Mouse (Mus musculus) ES-Bruce4 (cell line): ENCODE data around the gene Ift122. TPM values are rescaled to one million over a fixed set of nuclear protein-coding genes. Genes with fewer than 3 reads are reported as not detected.
"Not testable (repeated sequence)": the region's sequence is repeated elsewhere in the genome, so short reads cannot be mapped to it uniquely, and the experiment has no call there.

Experiments used
- H3K27ac ChIP-seq: 2 replicates; pipeline ENCODE4 v1.5.1; 2012; ENCODE audit warnings: low read length, inconsistent platforms; ENCODE audit not compliant: insufficient read depth
- H3K27me3 ChIP-seq: 2 replicates; pipeline ENCODE4 v1.6.1; 2012; ENCODE audit warnings: mild to moderate bottlenecking, low read length, inconsistent platforms; ENCODE audit not compliant: control insufficient read depth, poor library complexity, insufficient read depth, severe bottlenecking
- H3K36me3 ChIP-seq: 2 replicates; pipeline ENCODE4 v1.6.1; 2012; ENCODE audit warnings: inconsistent platforms, mild to moderate bottlenecking, low read length, moderate library complexity; ENCODE audit not compliant: control insufficient read depth, poor library complexity, insufficient read depth, severe bottlenecking
- H3K4me1 ChIP-seq: one replicate; pipeline ENCODE4 v1.8.1; 2011; ENCODE audit warnings: low read length; ENCODE audit not compliant: control insufficient read depth, insufficient read depth
- H3K4me3 ChIP-seq: 2 replicates; pipeline ENCODE4 v1.5.1; 2011; ENCODE audit warnings: low read depth, mild to moderate bottlenecking, low read length
- H3K9ac ChIP-seq: 2 replicates; pipeline ENCODE4 v1.6.1; 2012; ENCODE audit warnings: low read depth, mild to moderate bottlenecking, inconsistent platforms; ENCODE audit not compliant: poor library complexity, severe bottlenecking
- H3K9me3 ChIP-seq: replicated peaks from 2 replicates; pipeline ENCODE4 v1.6.1; 2012; ENCODE audit warnings: mild to moderate bottlenecking, low read length, inconsistent platforms; ENCODE audit not compliant: control insufficient read depth, poor library complexity, insufficient read depth, severe bottlenecking
- CTCF ChIP-seq: IDR thresholded peaks from one replicate; pipeline ENCODE4 v1.8.1; 2011; ENCODE audit warnings: low read depth, low read length
- EP300 ChIP-seq: IDR thresholded peaks from 2 replicates; pipeline ENCODE4 v1.6.1; 2011; ENCODE audit warnings: low read depth, low read length; ENCODE audit not compliant: insufficient read depth
- POLR2A ChIP-seq: IDR thresholded peaks from one replicate; pipeline ENCODE4 v1.8.1; 2011; ENCODE audit warnings: low read length; ENCODE audit not compliant: insufficient read depth
- polyA plus RNA-seq: library from polyadenylated mRNA; stranded (reverse); fragments of >200 nt; gene quantifications from 2 replicates; pipeline ENCODE4 v1.2.4, GENCODE M21; 2011; ENCODE audit warnings: low read depth; ENCODE audit not compliant: missing spikeins, insufficient read depth, insufficient read length

The Ift122 gene
- polyA plus RNA-seq, 1 experiment: 17.1 TPM

DNA sequence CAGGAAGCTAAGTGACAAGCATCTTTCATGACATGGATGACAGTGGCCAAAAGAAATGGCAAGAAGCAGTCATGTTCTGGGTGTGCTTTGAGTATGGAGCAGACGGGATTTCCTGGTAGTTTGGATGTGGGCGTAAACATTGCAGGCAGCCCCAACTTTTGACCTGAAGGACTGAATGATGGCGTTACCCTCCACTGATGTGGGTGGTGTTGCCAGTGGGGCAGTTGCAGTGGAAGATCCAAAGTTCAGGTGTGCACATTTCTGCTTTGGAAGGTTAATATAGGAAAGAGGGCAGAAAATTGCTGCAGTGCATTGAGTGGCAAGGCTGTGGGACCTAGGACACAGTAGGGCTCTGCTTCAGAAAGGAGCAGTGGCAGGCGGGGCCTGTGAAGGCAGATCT is 12.0 kb downstream of the Ift122 start:
- no peak for TF ChIP-seq POLR2A
- TF ChIP-seq EP300: no peak
- no peak for TF ChIP-seq CTCF
- Histone ChIP-seq H3K4me3 (no peak overlapping the region), H3K27me3 (no peaks in the 10 kb centered on the region), H3K36me3 (no peaks in the 10 kb centered on the region), H3K9ac (no peak overlapping the region), H3K4me1 (no peaks in the 10 kb centered on the region), H3K27ac (no peak overlapping the region), H3K9me3 (no peaks in the 10 kb centered on the region)

- H3K27me3 ChIP-seq, H3K36me3 ChIP-seq, H3K27ac ChIP-seq, H3K4me1 ChIP-seq, H3K9ac ChIP-seq, H3K4me3 ChIP-seq, H3K9me3 ChIP-seq: not testable (repeated sequence)
Observed at GRCm38 (mm10) chr6:115867157-115867556, 13.9 kb downstream of the Ift122 start.

DNA sequence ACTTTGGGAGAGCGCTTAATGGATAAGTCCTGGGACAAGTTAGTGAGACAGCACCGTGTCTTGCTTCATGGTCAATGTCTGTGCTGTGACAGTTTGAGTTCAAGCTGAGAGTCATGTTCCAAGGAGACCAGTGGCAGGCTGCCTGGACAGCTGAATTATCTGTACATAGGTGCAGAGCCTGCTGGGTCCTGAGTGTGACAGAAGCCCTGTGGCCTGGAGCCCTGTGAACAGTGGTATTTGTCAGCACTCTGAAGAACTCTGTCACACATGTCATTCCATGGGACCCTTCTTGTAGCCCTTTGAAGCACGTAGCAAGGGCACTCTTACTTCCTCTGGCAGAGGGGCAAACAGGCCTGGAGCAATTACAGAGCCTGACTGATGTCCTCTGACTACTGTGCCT is 18.0 kb downstream of the Ift122 start:
- not testable (repeated sequence) for H3K9ac ChIP-seq, H3K27me3 ChIP-seq, H3K4me1 ChIP-seq, H3K36me3 ChIP-seq, H3K27ac ChIP-seq, H3K4me3 ChIP-seq, H3K9me3 ChIP-seq

DNA sequence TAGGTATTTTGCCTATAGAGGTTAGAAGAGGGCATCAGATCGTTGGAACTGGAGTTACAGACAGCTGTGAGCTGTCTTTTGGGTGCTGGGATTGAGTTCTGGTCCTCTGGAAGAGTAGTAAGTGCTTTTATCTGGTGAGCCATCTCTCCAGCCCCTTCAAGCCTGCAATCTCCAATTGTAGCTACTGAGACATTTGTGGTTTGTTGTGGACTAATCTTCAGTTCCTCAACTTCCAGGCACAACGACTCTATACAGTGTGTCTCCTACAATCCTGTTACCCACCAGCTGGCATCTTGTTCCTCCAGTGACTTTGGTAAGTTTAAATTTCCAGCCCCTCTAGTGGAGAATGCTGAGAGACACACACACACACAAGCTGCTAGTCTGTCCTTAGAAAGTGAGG is 24.0 kb downstream of the Ift122 start:
- Histone ChIP-seq H3K4me1 (no peaks in the 10 kb centered on the region), H3K9me3 (no peaks in the 10 kb centered on the region), H3K9ac (no peak overlapping the region), H3K36me3 (no peaks in the 10 kb centered on the region), H3K4me3 (no peak overlapping the region), H3K27me3 (no peaks in the 10 kb centered on the region), H3K27ac (no peak overlapping the region)
- TF ChIP-seq CTCF (no peak), POLR2A (no peak), EP300 (no peak)

GRCm38 (mm10) chr6:115878694-115879093 is 25.4 kb downstream of the Ift122 start:
- H3K4me3 ChIP-seq: no peak overlapping the region
- TF ChIP-seq POLR2A (no peak), CTCF (no peak), EP300 (no peak)
- no peak overlapping the region for H3K27ac ChIP-seq
- no peak overlapping the region for H3K9ac ChIP-seq
- H3K36me3 ChIP-seq: no peaks in the 10 kb centered on the region
- no peaks in the 10 kb centered on the region for H3K27me3 ChIP-seq
- no peaks in the 10 kb centered on the region for H3K9me3 ChIP-seq
- no peaks in the 10 kb centered on the region for H3K4me1 ChIP-seq

DNA sequence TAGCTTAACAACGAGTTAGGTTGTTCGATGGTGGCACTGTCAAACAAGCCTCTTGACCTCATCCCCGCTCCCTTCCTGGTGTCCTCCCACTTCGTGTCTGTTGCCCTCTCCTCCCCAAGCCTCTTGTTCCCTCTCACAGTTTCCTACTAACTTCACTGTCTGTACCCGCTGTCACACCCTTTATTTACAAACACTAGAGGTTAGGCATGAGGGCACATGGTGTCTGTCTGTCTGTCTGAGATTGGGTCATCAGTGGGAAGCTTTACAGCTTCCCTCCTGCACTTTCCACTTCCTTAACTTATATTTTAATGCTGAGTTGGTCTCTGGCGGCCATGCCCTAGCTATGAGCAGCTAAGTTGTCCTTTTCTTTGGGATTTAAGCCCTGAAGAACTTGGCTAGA is 26.5 kb downstream of the Ift122 start:
- no peak for TF ChIP-seq EP300
- no peak for TF ChIP-seq CTCF
- TF ChIP-seq POLR2A: no peak
- H3K4me1 ChIP-seq: no peaks in the 10 kb centered on the region

DNA sequence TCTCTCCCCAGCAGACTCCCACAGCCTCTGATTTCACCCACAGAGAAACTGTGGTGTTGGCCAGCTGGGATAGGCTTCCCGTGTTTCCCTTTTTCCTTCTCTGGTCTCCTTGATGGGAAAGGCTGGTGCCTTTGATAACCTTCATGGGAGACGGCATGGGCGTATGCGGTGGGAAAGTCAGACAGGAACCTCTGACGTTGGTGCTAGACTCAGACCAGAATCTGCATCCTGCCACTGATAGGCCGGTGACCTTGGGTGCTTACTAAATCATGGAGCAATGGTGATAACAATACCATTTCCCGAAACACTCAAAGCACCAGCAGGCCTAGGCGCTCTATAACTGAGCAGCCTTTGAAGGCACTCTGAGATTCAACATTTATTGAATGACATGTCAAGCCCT is 27.5 kb downstream of the Ift122 start:
- H3K27me3 ChIP-seq: no peaks in the 10 kb centered on the region
- H3K4me3 ChIP-seq: no peak overlapping the region
- H3K27ac ChIP-seq: no peak overlapping the region
- no peaks in the 10 kb centered on the region for H3K9me3 ChIP-seq
- peaks cover under 1% of the 10 kb centered on the region for H3K4me1 ChIP-seq
- H3K9ac ChIP-seq: no peak overlapping the region
- H3K36me3 ChIP-seq: no peaks in the 10 kb centered on the region
- TF ChIP-seq POLR2A: no peak
- no peak for TF ChIP-seq CTCF
- TF ChIP-seq EP300: no peak

More for the DNA sequence above, 26.5 kb downstream of the Ift122 start:
- H3K36me3 ChIP-seq: no peaks in the 10 kb centered on the region
- H3K9ac ChIP-seq: no peak overlapping the region
- H3K27ac ChIP-seq: no peak overlapping the region
- H3K4me3 ChIP-seq: no peak overlapping the region
- H3K9me3 ChIP-seq: no peaks in the 10 kb centered on the region
- no peaks in the 10 kb centered on the region for H3K27me3 ChIP-seq
